Comparison of ENCODE assay signal across 9 mouse cellular contexts in genomic region chr2:52623461-52623860, GRCm38 (mm10). TPM values are rescaled to one million over a fixed set of nuclear protein-coding genes. Genes with fewer than 3 reads are reported as not detected.
DNase-seq lines count a peak whose midpoint lies in the region; ATAC-seq lines count a peak whose summit lies in the region.
"Had no signal": no experiment of that assay in that cellular context is flagged by ENCODE, and none has a peak within 500 bp of the region (broad histone marks: within the 10 kb centered on the region; RNA-seq: fewer than 3 reads in every experiment).

No protein-coding gene starts in this region.

- 42% methylated on average over 4 of the region's 4 CpGs for WGBS in limb, embryonic 12.5 days
- WGBS in limb, embryonic 10.5 days: 54% methylated on average over 4 of the region's 4 CpGs
- WGBS in forebrain, embryonic 14.5 days: 47% methylated on average over 4 of the region's 4 CpGs

- no peak overlapping the region for H3K4me2 ChIP-seq in limb, embryonic 12.5 days
- no peak overlapping the region for H3K4me2 ChIP-seq in forebrain, embryonic 14.5 days (ENCODE audit: low read length)
- H3K4me2 ChIP-seq: midbrain, embryonic 12.5 days had no signal

- peaks cover 8% of the 10 kb centered on the region; the same call in 1 of the 2 replicates for H3K27me3 ChIP-seq in limb, embryonic 12.5 days
- H3K27me3 ChIP-seq in limb, embryonic 10.5 days (ENCODE audit: low read depth, poor library complexity, severe bottlenecking): 0 out of 2 replicates have a peak, but pooled peaks cover 11% of the 10 kb centered on the region
- no peaks in the 10 kb centered on the region for H3K27me3 ChIP-seq in forebrain, embryonic 14.5 days (replicated peaks; ENCODE audit: control insufficient read depth, insufficient read depth, low read length)
- H3K27me3 ChIP-seq: midbrain, embryonic 12.5 days had no signal

- ATAC-seq in limb, embryonic 12.5 days (ENCODE audit: insufficient number of reproducible peaks, insufficient read depth, low FRiP score, low TSS enrichment, low read depth): no peak
- no peak; the same call in 1 of the 2 replicates for ATAC-seq in forebrain, embryonic 14.5 days
- ATAC-seq in CD4-positive, CD25-positive, alpha-beta regulatory T cell, adult 4 months: no peak

- H3K9me3 ChIP-seq in limb, embryonic 12.5 days: no peaks in the 10 kb centered on the region
- H3K9me3 ChIP-seq in limb, embryonic 10.5 days (replicated peaks): no peaks in the 10 kb centered on the region
- no peaks in the 10 kb centered on the region for H3K9me3 ChIP-seq in forebrain, embryonic 14.5 days (replicated peaks; ENCODE audit: control insufficient read depth, low read length)
- H3K9me3 ChIP-seq: midbrain, embryonic 12.5 days had no signal

- H3K4me3 ChIP-seq in limb, embryonic 12.5 days (replicated peaks): no peak overlapping the region
- H3K4me3 ChIP-seq in limb, embryonic 10.5 days: no peak overlapping the region
- no peak overlapping the region for H3K4me3 ChIP-seq in forebrain, embryonic 14.5 days (ENCODE audit: low read depth, low read length)
- H3K4me3 ChIP-seq: midbrain, embryonic 12.5 days had no signal

- H3K36me3 ChIP-seq in limb, embryonic 12.5 days: no peaks in the 10 kb centered on the region
- no peaks in the 10 kb centered on the region for H3K36me3 ChIP-seq in limb, embryonic 10.5 days
- H3K36me3 ChIP-seq in forebrain, embryonic 14.5 days (ENCODE audit: control insufficient read depth, insufficient read depth, low read length): no peaks in the 10 kb centered on the region
- H3K36me3 ChIP-seq: midbrain, embryonic 12.5 days had no signal

- peaks cover 15% of the 10 kb centered on the region for H3K4me1 ChIP-seq in limb, embryonic 12.5 days (replicated peaks)
- peaks cover 18% of the 10 kb centered on the region for H3K4me1 ChIP-seq in limb, embryonic 10.5 days
- peaks cover 9% of the 10 kb centered on the region for H3K4me1 ChIP-seq in forebrain, embryonic 14.5 days (ENCODE audit: control insufficient read depth, insufficient read depth, low read length)

- peak overlapping the region; percentile 23; the same call in 1 of the 2 replicates for H3K9ac ChIP-seq in limb, embryonic 12.5 days (replicated peaks)
- no peak overlapping the region for H3K9ac ChIP-seq in forebrain, embryonic 14.5 days (ENCODE audit: low read length)
- H3K9ac ChIP-seq: midbrain, embryonic 12.5 days had no signal

- no peak overlapping the region for H3K27ac ChIP-seq in limb, embryonic 12.5 days
- H3K27ac ChIP-seq in limb, embryonic 10.5 days: no peak overlapping the region
- H3K27ac ChIP-seq in forebrain, embryonic 14.5 days (ENCODE audit: low read depth, low read length): peak overlapping the region; percentile 48; the same call in 1 of the 2 replicates
- H3K27ac ChIP-seq: midbrain, embryonic 12.5 days had no signal

- DNase-seq in limb, embryonic 10.5 days (ENCODE audit: low spot score): no peak
- no peak for DNase-seq in forebrain, embryonic 14.5 days (ENCODE audit: low spot score)
- peak; percentile 81 for DNase-seq in heart, postnatal 4 days
- DNase-seq in lung, postnatal 36 days: peak; percentile 64
- no peak for DNase-seq in cerebellum, postnatal 4 days (ENCODE audit: low spot score in 2 of 2)
- DNase-seq in layer of hippocampus, postnatal 10 days (ENCODE audit: low spot score in 2 of 2): no peak

RNA-seq across cellular contexts. Expression of gene Cacnb4, which starts 53.2 kb away (rescaled TPM):
- polyA plus RNA-seq in limb, embryonic 12.5 days (2016; fragmentation: Nextera tagmentation; extraction: Ambion mirVana): 0.50 and 0.88 TPM in 2 replicates
- 0.29 and 0.56 TPM in 2 replicates for polyA plus RNA-seq in limb, embryonic 10.5 days (2016; fragmentation: Nextera tagmentation; extraction: Ambion mirVana)
- polyA plus RNA-seq in forebrain, embryonic 14.5 days (2014; fragmentation: Nextera tagmentation; extraction: Ambion mirVana): 10.6 and 13.5 TPM in 2 replicates
- 1 to 10 TPM in 1 of 2 experiments, under 1 TPM in 1; 0.72 to 1.0 TPM for total RNA-seq in heart, postnatal 4 days (2021)
- under 1 TPM; 0.28 to 0.42 TPM for polyA plus RNA-seq in CD4-positive, CD25-positive, alpha-beta regulatory T cell, adult 4 months (2017; shearing (Covaris generic))
- 10 to 100 TPM; 59.9 to 73.7 TPM for total RNA-seq in layer of hippocampus, postnatal 10 days (2021)

Comparison
In these comparisons a context has a peak if more than half of its experiments do, and no peak if none do; other contexts are left out.
1. DNase-seq: peak in heart, postnatal 4 days (single experiment) and lung, postnatal 36 days (single experiment); none in limb, embryonic 10.5 days (single experiment), forebrain, embryonic 14.5 days (single experiment), cerebellum, postnatal 4 days (0 of 2) and layer of hippocampus, postnatal 10 days (0 of 2).